Mouse (Mus musculus): ENCODE results near the gene Nanos1.

DNA sequence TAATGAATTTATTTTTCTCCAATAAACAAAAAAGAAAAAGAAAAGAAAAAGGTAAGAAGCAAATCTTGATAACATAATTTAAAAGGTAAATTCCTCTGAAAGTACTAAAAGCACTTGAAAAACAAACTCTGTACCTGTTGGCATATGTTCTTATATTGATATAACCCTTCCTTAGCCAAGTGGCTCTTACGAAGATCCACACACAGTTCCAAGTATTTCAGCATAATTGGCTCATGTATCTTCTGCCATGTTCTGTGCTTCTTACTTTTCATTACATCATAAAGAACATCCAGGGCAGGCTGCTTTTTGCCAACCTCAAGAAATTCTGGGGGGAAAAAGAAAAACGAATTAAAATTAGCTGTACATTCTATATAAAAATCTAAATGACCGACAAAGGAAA lies 26.2 kb downstream of the Nanos1 start:
- no peak for TF ChIP-seq ZKSCAN1 (IDR thresholded peaks at IDR 0.05; ENCODE audit: borderline replicate concordance, low read depth, low read length)
- no peak for TF ChIP-seq ZNF384 (IDR thresholded peaks at IDR 0.05; ENCODE audit: low read depth, low read length)
- no peak for TF ChIP-seq MAX (IDR thresholded peaks at IDR 0.05; ENCODE audit: low read length)

Measured in CH12.LX (cell line).